In the genomic region with DNA sequence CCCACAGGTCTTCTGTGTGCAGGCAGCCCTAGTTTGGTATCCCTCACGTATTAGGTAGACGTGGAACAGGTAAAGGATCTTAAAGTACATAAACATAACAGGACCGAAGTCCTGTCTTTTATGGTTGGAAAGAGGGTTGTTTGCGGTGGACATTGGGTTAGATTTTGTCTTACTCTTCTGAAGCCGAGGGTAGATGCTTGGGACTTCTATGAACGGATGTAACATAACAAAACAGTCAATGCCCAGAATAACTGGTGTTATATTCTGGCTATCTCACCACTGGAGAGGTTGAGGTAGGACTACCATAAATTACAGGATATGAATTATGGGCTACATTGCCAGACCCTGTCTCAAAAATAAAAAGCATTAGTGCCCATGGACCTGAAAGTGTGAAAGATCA, we compare ENCODE assay signal across 8 mouse cellular contexts. TPM values are rescaled to one million over a fixed set of nuclear protein-coding genes. Genes with fewer than 3 reads are reported as not detected.
A peak's percentile ranks its signal among the peaks of the same experiment; 100 is the strongest.
DNase-seq lines count a peak whose midpoint lies in the region; ATAC-seq lines count a peak whose summit lies in the region.

Gene Rpp21, minus strand, starts transcription at position 101 of the 400 bp plus-strand sequence.

- 49% methylated on average over 6 of the region's 6 CpGs for WGBS in kidney, embryonic 15.5 days
- 44% methylated on average over 6 of the region's 6 CpGs for WGBS in intestine, embryonic 16.5 days
- 53% methylated on average over 6 of the region's 6 CpGs for WGBS in midbrain, embryonic 10.5 days

- H3K36me3 ChIP-seq in kidney, embryonic 15.5 days: peaks cover 52% of the 10 kb centered on the region
- H3K36me3 ChIP-seq in intestine, embryonic 16.5 days (ENCODE audit: control insufficient read depth, insufficient read depth, low read length): no peaks in the 10 kb centered on the region; the same call in 1 of the 2 replicates
- peaks cover 51% of the 10 kb centered on the region for H3K36me3 ChIP-seq in midbrain, embryonic 10.5 days

- peak within 1 kb of the TSS; percentile 84 for H3K9ac ChIP-seq in kidney, embryonic 15.5 days
- H3K9ac ChIP-seq in intestine, embryonic 16.5 days (ENCODE audit: low read depth, low read length): peak within 1 kb of the TSS; percentile 89

- no peak for DNase-seq in kidney, postnatal 14 days
- no peak for DNase-seq in adrenal gland, postnatal 36 days
- DNase-seq in gastrocnemius, postnatal 25 days: no peak
- DNase-seq in midbrain, embryonic 10.5 days (ENCODE audit: low spot score): no peak
- no peak for DNase-seq in spleen, postnatal 36 days (ENCODE audit: low spot score in 2 of 2)
- DNase-seq in frontal cortex, postnatal 25 days (ENCODE audit: low spot score in 2 of 2): no peak

- no peak for ATAC-seq in kidney, embryonic 15.5 days (replicated peaks; ENCODE audit: low FRiP score)
- ATAC-seq in intestine, embryonic 16.5 days: no peak

- peak within 1 kb of the TSS; percentile 69 for H3K4me2 ChIP-seq in kidney, embryonic 15.5 days
- peak within 1 kb of the TSS; percentile 58 for H3K4me2 ChIP-seq in intestine, embryonic 16.5 days (ENCODE audit: low read depth, low read length)

- peak within 1 kb of the TSS; percentile 88 for H3K27ac ChIP-seq in kidney, embryonic 15.5 days
- peak within 1 kb of the TSS; percentile 77 for H3K27ac ChIP-seq in intestine, embryonic 16.5 days (ENCODE audit: low read length)
- peak within 1 kb of the TSS; percentile 89 for H3K27ac ChIP-seq in midbrain, embryonic 10.5 days (replicated peaks)

- peak within 1 kb of the TSS; percentile 87 for H3K4me3 ChIP-seq in kidney, embryonic 15.5 days (replicated peaks)
- peak within 1 kb of the TSS; percentile 85 for H3K4me3 ChIP-seq in intestine, embryonic 16.5 days (ENCODE audit: low read length)
- peak within 1 kb of the TSS; percentile 86 for H3K4me3 ChIP-seq in midbrain, embryonic 10.5 days

- H3K9me3 ChIP-seq in kidney, embryonic 15.5 days (replicated peaks): no peaks in the 10 kb centered on the region
- H3K9me3 ChIP-seq in intestine, embryonic 16.5 days (ENCODE audit: control insufficient read depth, low read length): no peaks in the 10 kb centered on the region
- no peaks in the 10 kb centered on the region for H3K9me3 ChIP-seq in midbrain, embryonic 10.5 days (replicated peaks)

- peaks cover 11% of the 10 kb centered on the region for H3K4me1 ChIP-seq in kidney, embryonic 15.5 days
- peaks cover 9% of the 10 kb centered on the region; the same call in 1 of the 2 replicates for H3K4me1 ChIP-seq in intestine, embryonic 16.5 days (ENCODE audit: control insufficient read depth, insufficient read depth, low read length)
- H3K4me1 ChIP-seq in midbrain, embryonic 10.5 days: peaks cover 11% of the 10 kb centered on the region

- no peaks in the 10 kb centered on the region for H3K27me3 ChIP-seq in kidney, embryonic 15.5 days
- H3K27me3 ChIP-seq in intestine, embryonic 16.5 days (replicated peaks; ENCODE audit: control insufficient read depth, insufficient read depth, low read length): no peaks in the 10 kb centered on the region
- no peaks in the 10 kb centered on the region for H3K27me3 ChIP-seq in midbrain, embryonic 10.5 days (ENCODE audit: low read depth, poor library complexity, severe bottlenecking)

RNA-seq across cellular contexts. Expression of gene Rpp21, which starts in this region (rescaled TPM):
- polyA plus RNA-seq in kidney, embryonic 15.5 days (2015; fragmentation: Nextera tagmentation; extraction: Ambion mirVana): 107 and 113 TPM in 2 replicates
- total RNA-seq in adrenal gland, postnatal 36 days (2021): 10 to 100 TPM; 44.0 to 49.0 TPM
- 10 to 100 TPM; 30.3 to 35.9 TPM for total RNA-seq in gastrocnemius, postnatal 25 days (2021)
- polyA plus RNA-seq in intestine, embryonic 16.5 days (2015; fragmentation: Nextera tagmentation; extraction: Ambion mirVana): 129 and 139 TPM in 2 replicates
- 94.2 and 94.9 TPM in 2 replicates for polyA plus RNA-seq in midbrain, embryonic 10.5 days (2016; fragmentation: Nextera tagmentation; extraction: Ambion mirVana)
